Mouse (Mus musculus): ENCODE measurements around the gene Klk5.

The Klk5 gene

DNA sequence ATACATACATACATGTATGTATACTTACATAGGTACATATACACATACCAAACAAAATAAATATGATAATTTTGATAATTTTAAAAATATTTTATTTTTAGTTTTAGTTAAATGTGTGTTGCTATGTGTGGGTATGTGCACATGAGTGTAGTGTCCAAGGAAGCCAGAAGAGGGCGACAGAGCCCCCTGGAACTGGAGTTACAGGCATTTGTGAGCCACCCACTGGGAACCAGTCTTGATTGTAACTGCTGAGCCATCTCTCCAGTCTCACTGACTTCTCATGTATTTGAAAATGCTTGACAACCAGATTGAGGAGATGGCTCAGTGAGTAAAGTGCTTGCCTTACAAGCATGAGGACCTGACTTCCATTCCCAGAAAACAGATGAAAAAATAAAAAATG, 36.5 kb downstream of the Klk5 start:
- no peak for DNase-seq

DNA sequence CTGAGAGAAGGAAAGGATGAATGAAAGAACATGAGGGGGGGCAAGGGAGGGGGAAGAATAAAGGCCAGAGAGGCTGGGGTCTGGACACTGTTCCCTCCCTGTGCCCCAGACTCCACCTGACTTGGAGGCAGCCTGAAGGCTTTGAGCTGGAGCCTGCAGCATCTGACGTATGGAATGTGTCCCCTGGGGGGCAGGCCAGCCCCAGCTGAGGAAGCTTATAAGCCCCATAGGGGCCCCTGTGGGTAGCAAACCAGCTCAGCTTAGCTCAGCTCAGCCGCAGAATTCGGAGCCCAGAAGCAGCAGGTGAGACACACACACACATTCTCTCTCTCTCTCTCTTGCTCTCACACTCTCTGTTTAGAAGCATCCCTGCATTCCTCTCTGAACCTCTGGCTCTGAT, 39.1 kb downstream of the Klk5 start, which contains the start of gene Klk4:
Klk4 (plus strand) TSS at position 249 of the 400 bp plus-strand sequence.
- DNase-seq, result no peak

DNA sequence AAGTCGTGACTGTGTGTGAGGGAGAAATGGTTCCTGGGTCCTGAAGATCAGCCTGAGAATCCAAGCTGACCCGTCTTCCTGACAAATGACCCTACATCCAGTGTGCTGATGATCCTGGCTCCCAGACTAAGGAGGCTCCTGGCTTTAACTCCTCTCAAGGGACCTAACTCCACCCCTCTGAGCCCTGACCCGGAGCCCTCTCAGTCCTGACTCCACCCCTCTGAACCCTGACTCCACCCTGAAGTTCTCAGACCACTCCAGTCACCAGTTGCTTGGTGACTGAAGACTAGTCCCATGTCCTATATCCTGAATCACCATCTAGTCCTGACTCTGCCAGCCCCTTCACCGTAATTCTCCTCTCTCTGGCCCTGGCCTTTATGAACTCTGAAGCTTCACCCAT, 40.6 kb downstream of the Klk5 start:
- DNase-seq, result no peak

DNA sequence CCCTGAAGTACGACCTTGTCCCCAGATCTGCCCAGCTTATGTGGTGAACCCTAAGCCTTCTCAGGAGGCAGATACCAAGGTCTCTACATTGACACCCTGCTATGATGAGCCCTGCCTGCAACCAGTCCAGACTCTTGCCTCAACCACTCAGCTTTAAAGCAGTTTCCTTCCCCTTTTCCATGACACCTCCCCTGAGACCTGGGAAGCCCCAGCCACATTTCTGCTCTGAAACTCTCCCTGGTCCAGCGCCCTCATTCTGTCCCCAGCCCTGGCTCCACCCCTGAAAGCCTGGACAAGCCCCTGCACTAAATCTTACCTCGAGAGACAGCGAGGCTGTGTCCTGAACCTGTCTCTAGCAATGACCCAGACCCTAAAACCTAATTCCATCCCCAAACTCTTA, 41.0 kb downstream of the Klk5 start:
- no peak for DNase-seq

DNA sequence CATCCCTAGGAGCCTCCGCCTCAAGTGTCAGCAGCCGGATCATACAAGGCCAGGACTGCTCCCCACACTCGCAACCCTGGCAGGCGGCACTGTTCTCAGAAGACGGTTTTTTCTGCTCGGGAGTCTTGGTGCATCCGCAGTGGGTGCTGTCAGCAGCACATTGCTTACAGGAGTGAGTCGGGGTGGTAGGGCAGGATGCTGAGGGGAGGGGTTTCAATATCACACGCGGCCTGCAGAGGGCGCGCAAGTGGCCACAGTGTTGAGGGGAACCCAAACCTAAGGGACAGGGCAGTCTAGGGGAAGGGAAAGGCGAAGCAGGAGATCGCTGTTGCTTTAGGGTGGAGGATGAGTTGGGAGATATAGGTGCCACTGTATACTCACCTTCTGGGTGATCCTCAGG, 41.8 kb downstream of the Klk5 start:
- peak; percentile 33 for DNase-seq

DNA sequence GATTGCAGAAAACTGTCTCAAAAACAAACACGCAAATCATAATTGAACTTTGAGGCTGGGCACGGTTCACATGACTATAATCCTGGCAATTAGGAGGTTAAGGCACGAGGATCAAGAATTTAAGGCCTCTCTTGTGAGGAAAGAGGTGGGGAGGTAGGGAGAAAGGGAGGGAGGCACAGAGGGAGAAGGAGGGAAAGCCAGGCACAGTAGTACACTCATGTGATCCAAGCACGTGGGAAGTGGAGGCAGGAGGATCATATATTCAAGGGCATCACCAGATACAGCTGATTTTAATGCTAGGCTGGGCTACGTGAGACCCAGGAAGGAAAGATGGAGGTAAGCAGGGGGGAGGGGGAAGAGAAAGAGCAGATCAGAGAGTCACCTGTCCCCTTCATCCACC, 49.6 kb downstream of the Klk5 start:
- no peak for DNase-seq

DNA sequence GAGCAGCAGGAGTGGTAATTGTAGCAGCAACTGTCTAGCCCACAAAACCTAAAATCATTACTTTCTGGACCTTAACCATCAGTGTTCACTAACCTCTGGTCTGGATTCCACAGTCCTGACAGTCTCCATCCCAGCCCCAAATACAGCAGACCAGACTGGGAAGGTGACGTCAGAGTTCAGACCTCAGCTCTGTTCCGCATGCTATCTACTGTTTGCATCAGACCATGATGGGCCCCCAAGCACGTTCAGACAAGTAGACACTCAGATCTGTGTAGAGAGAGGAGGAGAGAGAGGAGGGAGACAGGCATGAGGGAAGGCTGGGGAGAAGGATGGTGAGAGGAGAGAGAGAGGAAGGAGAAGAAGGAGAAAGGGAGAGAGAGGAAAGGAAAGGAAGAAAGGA, 50.0 kb downstream of the Klk5 start:
- no peak for DNase-seq

DNA sequence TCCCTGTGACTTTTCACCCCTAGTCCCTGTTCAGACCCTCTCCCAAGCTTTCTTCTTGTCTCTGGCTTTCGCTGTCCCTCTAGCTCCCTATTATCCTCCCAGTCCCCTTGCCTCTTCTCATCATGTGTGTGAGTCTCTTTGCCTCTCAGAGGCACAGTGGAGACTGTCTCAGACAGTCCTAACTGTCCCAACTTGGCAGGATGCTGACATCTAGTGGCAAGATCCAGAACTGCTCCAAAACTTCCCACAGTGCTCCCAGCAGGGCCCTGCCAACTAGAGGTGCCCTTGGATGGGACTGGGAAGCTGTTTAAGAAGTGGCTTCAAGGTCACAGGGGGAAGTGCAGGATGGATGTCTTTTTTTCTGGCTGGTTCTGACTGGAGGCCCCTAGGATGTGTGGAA, 53.1 kb downstream of the Klk5 start:
- DNase-seq, result peak; percentile 90

Data from kidney, postnatal 14 days (tissue).